Mouse (Mus musculus): Measurements from ENCODE around the gene Rhox4e.
"Not testable (repeated sequence)": the region's sequence is repeated elsewhere in the genome, so short reads cannot be mapped to it uniquely, and the experiment has no call there.

Gene Rhox4e

DNA sequence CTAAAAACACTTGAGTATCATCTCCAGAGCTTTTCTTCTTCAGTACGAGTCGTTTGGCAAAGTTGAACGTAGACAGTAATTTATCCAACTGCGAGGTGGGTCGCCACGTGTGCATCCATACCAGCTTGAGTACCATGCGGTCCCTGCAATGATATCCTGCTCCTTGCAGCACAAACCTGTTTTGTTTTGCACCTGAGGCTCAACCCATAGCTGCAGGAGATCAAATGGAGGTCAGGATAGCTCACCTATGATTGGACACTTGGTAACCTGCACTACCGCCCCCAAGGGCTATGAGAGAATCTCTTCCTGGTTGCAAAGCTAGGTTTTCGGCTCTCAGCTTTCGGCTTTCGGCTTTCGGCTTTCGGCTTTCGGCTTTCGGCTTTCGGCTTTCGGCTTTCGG lies at the start of gene Rhox4e:
TSS of gene Rhox4e (plus strand) at position 301 of the 400 bp plus-strand sequence.
- DNase-seq = not testable (repeated sequence)

DNA sequence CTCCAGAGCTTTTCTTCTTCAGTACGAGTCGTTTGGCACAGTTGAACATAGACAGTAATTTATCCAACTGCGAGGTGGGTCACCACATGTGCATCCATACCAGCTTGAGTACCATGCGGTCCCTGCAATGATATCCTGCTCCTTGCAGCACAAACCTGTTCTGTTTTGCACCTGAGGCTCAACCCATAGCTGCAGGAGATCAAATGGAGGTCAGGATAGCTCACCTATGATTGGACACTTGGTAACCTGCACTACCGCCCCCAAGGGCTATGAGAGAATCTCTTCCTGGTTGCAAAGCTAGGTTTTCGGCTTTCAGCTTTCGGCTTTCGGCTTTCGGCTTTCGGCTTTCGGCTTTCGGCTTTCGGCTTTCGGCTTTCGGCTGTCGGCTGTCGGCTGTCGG lies 43.2 kb upstream of the Rhox4e start, which contains the start of gene Rhox4d:
TSS of gene Rhox4d (plus strand) at position 301 of the 400 bp plus-strand sequence.
- DNase-seq = not testable (repeated sequence)

GRCm38 (mm10) chrX:37530152-37530551 lies 27.1 kb upstream of the Rhox4e start, which contains the start of gene Rhox2e:
TSS of gene Rhox2e (plus strand) at chrX:37530452.
- not testable (repeated sequence) for DNase-seq

GRCm38 (mm10) chrX:37541719-37542118 lies 15.5 kb upstream of the Rhox4e start, which contains the start of gene Rhox3e:
TSS of gene Rhox3e (plus strand) at chrX:37542019.
- DNase-seq = not testable (repeated sequence)

- DNase-seq = not testable (repeated sequence)
Observed at GRCm38 (mm10) chrX:37571105-37571504, 13.9 kb downstream of the Rhox4e start, which contains the start of gene Rhox2f. TSS of gene Rhox2f (plus strand) at chrX:37571405.

GRCm38 (mm10) chrX:37572638-37573037 lies 15.4 kb downstream of the Rhox4e start:
- DNase-seq = not testable (repeated sequence)

DNA sequence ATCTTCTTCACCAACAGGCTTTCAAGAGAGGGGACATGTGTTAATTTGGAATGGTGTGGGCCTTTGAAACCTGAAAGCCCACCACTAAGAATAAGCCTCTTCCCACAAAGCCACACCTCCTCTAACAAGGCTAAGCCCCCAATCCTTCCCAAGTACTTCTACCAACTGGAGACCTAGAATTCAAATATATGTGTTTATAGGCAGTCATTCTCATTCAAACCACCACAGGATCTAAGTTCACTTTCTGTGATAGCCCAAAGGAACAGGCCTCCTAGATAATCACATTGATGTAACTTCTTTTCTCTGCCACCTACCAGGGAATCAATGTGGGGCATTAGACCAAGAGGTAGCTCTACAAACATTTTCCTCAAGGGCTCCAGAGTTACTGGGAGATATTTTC lies 23.5 kb downstream of the Rhox4e start, which contains the start of gene Rhox3f:
TSS of gene Rhox3f (plus strand) at position 301 of the 400 bp plus-strand sequence.
- DNase-seq = not testable (repeated sequence)

DNA sequence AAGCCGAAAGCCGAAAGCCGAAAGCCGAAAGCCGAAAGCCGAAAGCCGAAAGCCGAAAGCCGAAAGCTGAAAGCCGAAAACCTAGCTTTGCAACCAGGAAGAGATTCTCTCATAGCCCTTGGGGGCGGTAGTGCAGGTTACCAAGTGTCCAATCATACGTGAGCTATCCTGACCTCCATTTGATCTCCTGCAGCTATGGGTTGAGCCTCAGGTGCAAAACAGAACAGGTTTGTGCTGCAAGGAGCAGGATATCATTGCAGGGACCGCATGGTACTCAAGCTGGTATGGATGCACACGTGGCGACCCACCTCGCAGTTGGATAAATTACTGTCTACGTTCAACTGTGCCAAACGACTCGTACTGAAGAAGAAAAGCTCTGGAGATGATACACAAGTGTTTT lies 50.4 kb downstream of the Rhox4e start, which contains the start of gene Rhox4f:
TSS of gene Rhox4f (minus strand) at position 101 of the 400 bp plus-strand sequence.
- DNase-seq = not testable (repeated sequence)

Measured in right cerebral cortex, adult 18-20 months (tissue).